Mouse (Mus musculus) liver, embryonic 14.5 days (tissue): ENCODE measurements around the gene Rnf185. TPM values are rescaled to one million over a fixed set of nuclear protein-coding genes. Genes with fewer than 3 reads are reported as not detected.

Experiments
- ATAC-seq: fragments of 200-750 bp; cut with Nextera tagmentation; 2 replicates; pipeline ENCODE4 v1.8.0; 2017; ENCODE audit warnings: moderate number of reproducible peaks, mild to moderate bottlenecking, moderate library complexity; ENCODE audit not compliant: insufficient read depth
- DNase-seq, 3 experiments: peaks; one replicate each; pipeline ENCODE4 v3.0.0-alpha.2; 2012 to 2013; ENCODE audit warnings: low read depth in 3 of 3, low spot score in 3 of 3
- H3K27ac ChIP-seq: fragments of 300-500 bp; sonication (generic); 2 replicates; pipeline ENCODE4 v1.5.1; 2014; ENCODE audit warnings: moderate library complexity, mild to moderate bottlenecking, control low read depth, inconsistent platforms
- H3K27me3 ChIP-seq: fragments of 300-500 bp; sonication (generic); 2 replicates; pipeline ENCODE4 v1.6.1; 2014; ENCODE audit warnings: mild to moderate bottlenecking, low read length, moderate library complexity; ENCODE audit not compliant: control insufficient read depth, insufficient read depth
- H3K36me3 ChIP-seq: fragments of 300-500 bp; sonication (generic); replicated peaks from 2 replicates; pipeline ENCODE4 v1.6.1; 2014; ENCODE audit warnings: low read depth; ENCODE audit not compliant: control insufficient read depth, insufficient read depth
- H3K4me1 ChIP-seq, 2 experiments: fragments of 200-500 bp in 1 of 2; fragments of 300-500 bp in 1 of 2; sonication (generic) in 1 of 2; replicated peaks; 2 replicates each; pipeline ENCODE4 v1.6.1; 2012 to 2014; ENCODE audit warnings: antibody characterized with exemption in 1 of 2, inconsistent platforms in 1 of 2, low read length in 1 of 2; ENCODE audit not compliant: control insufficient read depth in 2 of 2, insufficient read depth in 2 of 2
- H3K4me2 ChIP-seq: fragments of 300-500 bp; sonication (generic); 2 replicates; pipeline ENCODE4 v1.6.1; 2014; ENCODE audit warnings: low read depth, mild to moderate bottlenecking, control low read depth, moderate library complexity
- H3K4me3 ChIP-seq, 2 experiments: fragments of 200-500 bp in 1 of 2; fragments of 300-500 bp in 1 of 2; sonication (generic) in 1 of 2; 2 replicates each; pipeline ENCODE4 v1.5.1; 2012 to 2014; ENCODE audit warnings: low read depth in 2 of 2, low read length in 2 of 2, mild to moderate bottlenecking in 2 of 2, control low read depth in 1 of 2, inconsistent platforms in 1 of 2, moderate library complexity in 1 of 2; ENCODE audit not compliant: insufficient read depth in 1 of 2
- H3K9ac ChIP-seq: fragments of 300-500 bp; sonication (generic); replicated peaks from 2 replicates; pipeline ENCODE4 v1.6.1; 2014; ENCODE audit warnings: mild to moderate bottlenecking, control low read depth, moderate library complexity
- H3K9me3 ChIP-seq: fragments of 300-500 bp; sonication (generic); 2 replicates; pipeline ENCODE4 v1.6.1; 2016; ENCODE audit warnings: low read length, mixed read lengths; ENCODE audit not compliant: control insufficient read depth
- CTCF ChIP-seq: IDR thresholded peaks from 2 replicates; pipeline ENCODE4 v1.5.1; 2016; ENCODE audit warnings: antibody characterized with exemption, low read depth, control low read depth
- EP300 ChIP-seq: IDR thresholded peaks from 2 replicates; pipeline ENCODE4 v1.6.1; 2016; ENCODE audit warnings: antibody characterized with exemption, low read depth
- WGBS: fragments of 180-500 bp; shearing (Covaris S2); extraction: QIAGEN DNeasy Blood & Tissue Kit; methylation state at CpG from one replicate; pipeline ENCODE4 v1.1.7; 2014; ENCODE audit not compliant: insufficient replicate concordance; 5-methylcytosine and 5-hydroxymethylcytosine counted together
- polyA plus RNA-seq, 2 experiments: library from polyadenylated mRNA; depleted of rRNA in 1 of 2; stranded (reverse) in 1 of 2; unstranded in 1 of 2; fragments of >200 nt; fragmentation: Nextera tagmentation in 1 of 2; extraction: Ambion mirVana in 1 of 2; gene quantifications; 2 replicates each; pipeline versions ENCODE4 v1.2.1 to v1.2.3; 2012 to 2014

Gene Rnf185
- polyA plus RNA-seq, 2 experiments = 5.5 to 8.5 TPM

DNA sequence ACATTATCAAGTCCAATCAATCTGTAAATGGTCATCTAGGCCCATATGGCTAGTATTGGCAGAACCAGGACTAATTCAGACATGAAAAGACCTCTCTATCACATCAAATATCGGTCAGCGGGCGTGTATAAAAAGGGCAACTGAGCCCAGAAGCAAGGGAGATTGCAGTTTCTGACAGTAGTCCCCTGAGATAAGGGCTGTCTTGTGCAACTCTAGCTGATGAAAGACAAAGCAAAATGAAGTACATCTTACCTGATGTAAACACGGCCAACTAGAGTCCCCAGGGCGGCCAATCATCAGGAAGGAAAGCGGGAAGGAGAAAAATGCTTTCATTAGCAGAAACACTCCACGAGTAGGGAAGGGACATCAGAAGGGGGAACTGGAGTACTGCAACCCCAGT, 23.5 kb downstream of the Rnf185 start:
- no peak overlapping the region for H3K9ac ChIP-seq
- no peaks in the 10 kb centered on the region for H3K27me3 ChIP-seq
- no peaks in the 10 kb centered on the region for H3K4me1 ChIP-seq
- TF ChIP-seq EP300 (no peak), CTCF (no peak)
- no peaks in the 10 kb centered on the region for H3K9me3 ChIP-seq
- WGBS = 63% methylated on average over 7 of the region's 7 CpGs
- ATAC-seq (no peak), DNase-seq (no peak)
- H3K36me3 ChIP-seq = no peaks in the 10 kb centered on the region
- H3K4me2 ChIP-seq = no peak overlapping the region
- no peak overlapping the region for H3K4me3 ChIP-seq
- H3K27ac ChIP-seq = no peak overlapping the region

DNA sequence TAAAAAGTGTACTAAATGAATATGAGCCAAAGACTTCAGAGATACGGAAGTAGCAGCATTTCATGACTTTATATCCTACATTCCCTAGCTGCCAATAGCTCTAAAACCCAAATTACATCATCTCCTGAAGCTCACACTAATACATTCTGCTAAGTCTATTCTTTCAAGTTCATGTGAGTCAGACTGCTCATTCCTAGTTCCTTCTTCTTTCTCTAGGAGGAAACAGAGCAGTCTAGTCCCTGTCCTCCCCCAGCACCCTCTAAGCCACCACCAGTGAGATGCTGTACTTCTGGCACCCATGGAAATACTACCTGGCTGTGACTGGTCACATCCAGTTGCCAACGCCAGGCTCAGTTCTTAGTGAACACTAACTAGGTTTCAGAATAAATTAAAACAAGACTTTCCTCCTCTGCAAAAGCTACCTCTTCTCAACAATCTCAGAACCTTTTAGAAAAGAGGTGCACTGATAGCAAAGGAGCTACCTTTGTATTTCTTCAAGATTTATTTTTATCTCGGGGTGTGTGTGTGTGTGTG, 24.4 kb downstream of the Rnf185 start:
- Histone ChIP-seq H3K27ac (no peak overlapping the region), H3K9ac (no peak overlapping the region), H3K4me2 (no peak overlapping the region), H3K9me3 (no peaks in the 10 kb centered on the region), H3K27me3 (no peaks in the 10 kb centered on the region), H3K4me3 (no peak overlapping the region), H3K36me3 (no peaks in the 10 kb centered on the region), H3K4me1 (no peaks in the 10 kb centered on the region)
- WGBS = 68% methylated on average over 3 of the region's 3 CpGs
- TF ChIP-seq EP300 = no peak
- TF ChIP-seq CTCF = no peak
- DNase-seq (no peak), ATAC-seq (no peak)

GRCm38 (mm10) chr11:3422242-3422641, 29.9 kb downstream of the Rnf185 start:
- Histone ChIP-seq H3K9me3 (no peaks in the 10 kb centered on the region), H3K27ac (no peak overlapping the region), H3K4me3 (no peak overlapping the region), H3K4me2 (no peak overlapping the region), H3K36me3 (no peaks in the 10 kb centered on the region), H3K27me3 (no peaks in the 10 kb centered on the region), H3K4me1 (0 out of 4 replicates have a peak, but pooled peaks cover 0 to 3% of the 10 kb centered on the region in 2 experiments), H3K9ac (no peak overlapping the region)
- WGBS = 65% methylated on average over 4 of the region's 4 CpGs
- TF ChIP-seq CTCF (no peak), EP300 (no peak)
- no peak for ATAC-seq
- no peak for DNase-seq

DNA sequence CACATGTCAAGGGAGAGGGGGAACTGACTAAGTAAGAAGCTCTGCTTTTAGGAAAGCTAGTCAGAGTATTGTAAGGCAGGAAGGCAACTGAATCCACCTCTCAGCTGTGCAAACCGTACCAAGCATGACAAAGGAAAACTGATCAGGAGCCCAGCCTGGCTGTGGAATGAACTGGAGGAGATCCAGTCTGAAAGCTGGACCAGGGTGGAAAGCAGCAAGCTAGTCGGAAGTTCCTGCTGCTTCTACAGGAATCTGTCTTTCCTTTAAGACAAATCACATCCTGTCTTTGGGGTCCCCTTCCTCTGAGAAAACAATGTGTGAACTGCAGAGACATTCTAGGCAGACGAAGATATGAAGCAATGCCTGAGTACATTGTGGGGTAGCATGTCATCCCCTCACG, 33.4 kb downstream of the Rnf185 start:
- DNase-seq = no peak
- H3K9me3 ChIP-seq = no peaks in the 10 kb centered on the region
- TF ChIP-seq EP300 (no peak), CTCF (no peak)
- 0 out of 4 replicates have a peak, but pooled peaks cover 0 to 3% of the 10 kb centered on the region in 2 experiments for H3K4me1 ChIP-seq
- ATAC-seq = no peak
- H3K4me2 ChIP-seq = no peak overlapping the region
- no peak overlapping the region for H3K27ac ChIP-seq
- H3K4me3 ChIP-seq = no peak overlapping the region
- H3K36me3 ChIP-seq = no peaks in the 10 kb centered on the region
- WGBS = 37% methylated on average over 4 of the region's 4 CpGs
- H3K9ac ChIP-seq = no peak overlapping the region
- no peaks in the 10 kb centered on the region for H3K27me3 ChIP-seq

DNA sequence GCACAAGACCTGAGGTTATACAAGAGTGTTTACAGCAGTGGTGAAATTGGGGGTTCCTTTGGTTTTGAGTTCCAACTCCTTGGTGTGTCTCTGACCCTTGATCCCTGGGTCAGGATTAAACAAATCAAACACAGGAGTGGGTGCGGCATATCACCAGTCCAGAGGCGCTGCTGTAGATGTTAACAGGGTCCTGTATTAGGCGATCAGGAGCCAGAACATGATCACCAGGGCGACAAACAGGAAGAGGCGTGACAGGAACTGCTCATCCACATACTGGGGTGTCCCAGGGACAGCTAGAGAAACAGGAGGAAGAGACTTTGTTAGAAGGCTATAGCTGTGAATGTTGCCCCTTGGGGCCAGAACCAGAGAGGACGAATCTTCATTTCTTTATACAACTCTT, 34.4 kb downstream of the Rnf185 start:
- H3K4me1 ChIP-seq = 0 out of 4 replicates have a peak, but pooled peaks cover 0 to 3% of the 10 kb centered on the region in 2 experiments
- WGBS = 45% methylated on average over 6 of the region's 6 CpGs
- H3K27ac ChIP-seq = no peak overlapping the region
- no peak overlapping the region for H3K9ac ChIP-seq
- no peak overlapping the region for H3K4me2 ChIP-seq
- no peaks in the 10 kb centered on the region for H3K27me3 ChIP-seq
- TF ChIP-seq EP300 = no peak
- no peak for TF ChIP-seq CTCF
- ATAC-seq (no peak), DNase-seq (no peak)
- no peaks in the 10 kb centered on the region for H3K9me3 ChIP-seq
- no peak overlapping the region for H3K4me3 ChIP-seq
- H3K36me3 ChIP-seq = no peaks in the 10 kb centered on the region
